Mouse (Mus musculus) brain, embryonic 14.5 days (tissue): Measurements from ENCODE around the gene Hsh2d.

Source experiments
- CTCF ChIP-seq: fragments of 200-500 bp; IDR thresholded peaks from 2 replicates; pipeline ENCODE4 v1.5.1; 2012; ENCODE audit warnings: inconsistent platforms, mild to moderate bottlenecking, moderate library complexity, borderline replicate concordance; ENCODE audit not compliant: insufficient read depth, insufficient read length; ENCODE audit errors: extremely low read depth
- POLR2A ChIP-seq: fragments of 200-500 bp; IDR thresholded peaks from 2 replicates; pipeline ENCODE4 v1.6.1; 2012; ENCODE audit warnings: mild to moderate bottlenecking, inconsistent platforms, borderline replicate concordance; ENCODE audit not compliant: poor library complexity, insufficient read depth, insufficient read length, severe bottlenecking; ENCODE audit errors: extremely low read depth

GRCm38 (mm10) chr8:72189417-72190214, at the start of gene Hsh2d:
- TF ChIP-seq CTCF: no peak
- no peak for TF ChIP-seq POLR2A
